Comparison of ENCODE assay signal across 8 mouse cellular contexts in genomic region chr1:106629931-106630682, GRCm38 (mm10).
DNase-seq lines count a peak whose midpoint lies in the region; ATAC-seq and TF ChIP-seq lines count a peak whose summit lies in the region.

No protein-coding gene starts in this region.

- peak; percentile 64 for DNase-seq in urinary bladder, postnatal 14 days (ENCODE audit: low spot score)
- no peak for DNase-seq in urinary bladder, adult 2 months (ENCODE audit: low spot score)
- peak; percentile 65 for DNase-seq in gastrocnemius, adult 18-20 months (ENCODE audit: low spot score)
- peak; percentile 45 for DNase-seq in hindbrain, embryonic 14.5 days (ENCODE audit: low spot score)
- peak; percentile 14 for DNase-seq in lung, adult 2 months
- DNase-seq in retina, postnatal 1 day, result peak; percentile 78
- no peak for DNase-seq in cerebellum, adult 9-11 months
- DNase-seq in thymus, adult 2 months, result no peak

- peak; percentile 52; the same call in 1 of the 2 replicates for ATAC-seq in hindbrain, embryonic 14.5 days (ENCODE audit: low FRiP score)

- WGBS in hindbrain, embryonic 14.5 days, result 22% methylated on average over 4 of the region's 4 CpGs
- 25% methylated on average over 4 of the region's 4 CpGs for WGBS in lung, adult 2 months
- 91% methylated on average over 4 of the region's 4 CpGs for WGBS in thymus, adult 2 months

- H3K4me3 ChIP-seq in hindbrain, embryonic 14.5 days (replicated peaks; ENCODE audit: low read length), result no peak overlapping the region
- H3K4me3 ChIP-seq in lung, adult 2 months (replicated peaks; ENCODE audit: extremely low read depth, low read depth, low read length), result no peak overlapping the region
- no peak overlapping the region for H3K4me3 ChIP-seq in thymus, adult 2 months (ENCODE audit: control insufficient read depth, insufficient read depth, low read length)

- H3K4me1 ChIP-seq in hindbrain, embryonic 14.5 days (replicated peaks; ENCODE audit: control insufficient read depth, insufficient read depth, low read length), result peaks cover 21% of the 10 kb centered on the region; the same call in 1 of the 2 replicates
- peaks cover 9% of the 10 kb centered on the region for H3K4me1 ChIP-seq in lung, adult 2 months (ENCODE audit: control insufficient read depth, insufficient read depth, low read length)
- H3K4me1 ChIP-seq in thymus, adult 2 months (replicated peaks; ENCODE audit: control insufficient read depth, insufficient read depth, low read length), result peaks cover 2% of the 10 kb centered on the region; the same call in 1 of the 2 replicates

- no peak for TF ChIP-seq POLR2A in lung, adult 2 months (IDR thresholded peaks at IDR 0.05; ENCODE audit: borderline replicate concordance, extremely low read depth, low read depth, low read length)
- TF ChIP-seq POLR2A in thymus, adult 2 months (IDR thresholded peaks at IDR 0.05; ENCODE audit: control insufficient read depth, extremely low read depth, insufficient read depth, low read length, poor library complexity), result no peak

- no peaks in the 10 kb centered on the region for H3K36me3 ChIP-seq in hindbrain, embryonic 14.5 days (replicated peaks; ENCODE audit: control insufficient read depth, insufficient read depth)
- H3K36me3 ChIP-seq in thymus, adult 2 months (ENCODE audit: control insufficient read depth, insufficient read depth, low read length), result no peaks in the 10 kb centered on the region

- no peak for TF ChIP-seq CTCF in lung, adult 2 months (IDR thresholded peaks at IDR 0.05; ENCODE audit: insufficient read depth, low read length)
- TF ChIP-seq CTCF in thymus, adult 2 months (IDR thresholded peaks at IDR 0.05; ENCODE audit: borderline replicate concordance, control insufficient read depth, extremely low read depth, insufficient read depth, low read length, poor library complexity), result no peak

- H3K4me2 ChIP-seq in hindbrain, embryonic 14.5 days (replicated peaks), result no peak overlapping the region

- no peaks in the 10 kb centered on the region for H3K27me3 ChIP-seq in hindbrain, embryonic 14.5 days (ENCODE audit: control insufficient read depth, insufficient read depth, low read length)
- no peaks in the 10 kb centered on the region for H3K27me3 ChIP-seq in thymus, adult 2 months (ENCODE audit: control insufficient read depth, insufficient read depth, low read length)

- no peaks in the 10 kb centered on the region for H3K9me3 ChIP-seq in hindbrain, embryonic 14.5 days (ENCODE audit: control insufficient read depth, low read length)

- H3K27ac ChIP-seq in hindbrain, embryonic 14.5 days, result peak overlapping the region; percentile 27; the same call in 1 of the 2 replicates
- no peak overlapping the region for H3K27ac ChIP-seq in thymus, adult 2 months (ENCODE audit: control insufficient read depth, insufficient read depth, low read length)

- H3K9ac ChIP-seq in hindbrain, embryonic 14.5 days, result no peak overlapping the region

Comparison
In these comparisons a context has a peak if more than half of its experiments do, and no peak if none do; other contexts are left out.
1. DNase-seq: peak in urinary bladder, postnatal 14 days (single experiment), gastrocnemius, adult 18-20 months (single experiment), hindbrain, embryonic 14.5 days (single experiment), lung, adult 2 months (single experiment) and retina, postnatal 1 day (single experiment); none in urinary bladder, adult 2 months (single experiment), cerebellum, adult 9-11 months (single experiment) and thymus, adult 2 months (single experiment).